Mouse (Mus musculus) forebrain, postnatal 0 days (tissue): Measurements from ENCODE around the gene Tyw1. TPM values are rescaled to one million over a fixed set of nuclear protein-coding genes. Genes with fewer than 3 reads are reported as not detected.

Experiments
- ATAC-seq: fragments of 200-750 bp; cut with Nextera tagmentation; 2 replicates; pipeline ENCODE4 v1.8.0; 2017; ENCODE audit warnings: mild to moderate bottlenecking, moderate library complexity
- DNase-seq: peaks from one replicate; pipeline ENCODE4 v3.0.0-alpha.2; 2015
- H3K27ac ChIP-seq: fragments of 300-500 bp; sonication (generic); 2 replicates; pipeline ENCODE4 v1.5.1; 2014; ENCODE audit warnings: low read depth, mild to moderate bottlenecking, antibody characterized with exemption, low read length, moderate library complexity, mixed read lengths
- H3K27me3 ChIP-seq: fragments of 300-500 bp; sonication (generic); 2 replicates; pipeline ENCODE4 v1.6.1; 2014; ENCODE audit warnings: mild to moderate bottlenecking, low read length, mixed read lengths; ENCODE audit not compliant: insufficient read depth
- H3K36me3 ChIP-seq: fragments of 300-500 bp; sonication (generic); 2 replicates; pipeline ENCODE4 v1.6.1; 2014; ENCODE audit warnings: mild to moderate bottlenecking, moderate library complexity; ENCODE audit not compliant: insufficient read depth
- H3K4me1 ChIP-seq: fragments of 300-500 bp; sonication (generic); 2 replicates; pipeline ENCODE4 v1.6.1; 2014; ENCODE audit warnings: antibody characterized with exemption; ENCODE audit not compliant: insufficient read depth
- H3K4me2 ChIP-seq: fragments of 300-500 bp; sonication (generic); 2 replicates; pipeline ENCODE4 v1.6.1; 2014; ENCODE audit warnings: low read depth, mild to moderate bottlenecking, moderate library complexity
- H3K4me3 ChIP-seq: fragments of 300-500 bp; sonication (generic); 2 replicates; pipeline ENCODE4 v1.5.1; 2014; ENCODE audit warnings: low read depth, low read length, mixed read lengths
- H3K9ac ChIP-seq: fragments of 300-500 bp; sonication (generic); 2 replicates; pipeline ENCODE4 v1.6.1; 2014; ENCODE audit warnings: mild to moderate bottlenecking
- H3K9me3 ChIP-seq: fragments of 300-500 bp; sonication (generic); 2 replicates; pipeline ENCODE4 v1.6.1; 2016; ENCODE audit warnings: low read length
- CTCF ChIP-seq: sonication (generic); IDR thresholded peaks from 2 replicates; pipeline ENCODE4 v1.5.1; 2016; ENCODE audit warnings: antibody characterized with exemption, control low read depth, low read depth
- WGBS: fragments of 180-500 bp; shearing (Covaris S2); extraction: QIAGEN DNeasy Blood & Tissue Kit; methylation state at CpG from one replicate; pipeline ENCODE4 v1.1.7; 2014; 5-methylcytosine and 5-hydroxymethylcytosine counted together
- polyA plus RNA-seq: library from polyadenylated mRNA; unstranded; fragments of >200 nt; fragmentation: Nextera tagmentation; extraction: Ambion mirVana; gene quantifications from 2 replicates; pipeline ENCODE4 v1.2.1, GENCODE M21; 2015
- total RNA-seq: library from RNA; depleted of rRNA; stranded (reverse); fragments of >200 nt; gene quantifications from 2 replicates; pipeline ENCODE4 v1.2.3, GENCODE M21; 2014

Tyw1 gene
- total and polyA plus RNA-seq, 2 experiments from 2014 or later: 18.5 to 19.8 TPM

DNA sequence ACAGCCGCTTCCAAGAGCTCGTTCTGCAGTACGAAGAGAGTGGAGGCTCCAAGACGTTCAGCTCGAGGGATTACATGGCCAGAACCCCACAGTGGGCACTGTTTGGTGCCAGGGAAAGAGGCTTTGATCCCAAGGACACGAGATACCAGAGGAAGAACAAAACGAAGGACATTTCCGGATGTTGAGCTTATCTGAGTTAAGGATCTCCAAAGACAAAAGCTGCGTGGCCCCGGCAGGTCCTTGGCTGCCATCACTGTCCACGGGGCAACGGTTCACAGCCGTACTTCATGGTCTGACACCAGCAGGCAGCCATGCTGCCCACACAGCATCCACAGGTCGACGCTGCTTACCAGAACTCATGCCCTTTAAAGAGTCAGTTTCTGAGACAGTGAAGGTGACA lies 85.2 kb downstream of the Tyw1 start:
- peaks cover 33% of the 10 kb centered on the region for H3K36me3 ChIP-seq
- H3K4me3 ChIP-seq: no peak overlapping the region
- no peak overlapping the region for H3K9ac ChIP-seq
- H3K27ac ChIP-seq: no peak overlapping the region
- H3K27me3 ChIP-seq: no peaks in the 10 kb centered on the region
- WGBS: 92% methylated on average over 15 of the region's 15 CpGs
- no peak for TF ChIP-seq CTCF
- no peaks in the 10 kb centered on the region for H3K4me1 ChIP-seq
- no peak overlapping the region for H3K4me2 ChIP-seq
- DNase-seq (no peak), ATAC-seq (no peak)
- H3K9me3 ChIP-seq: no peaks in the 10 kb centered on the region

- Histone ChIP-seq H3K36me3 (peaks cover 13% of the 10 kb centered on the region), H3K9ac (no peak overlapping the region), H3K4me3 (no peak overlapping the region), H3K9me3 (no peaks in the 10 kb centered on the region), H3K4me2 (no peak overlapping the region), H3K27me3 (no peaks in the 10 kb centered on the region), H3K4me1 (no peaks in the 10 kb centered on the region), H3K27ac (no peak overlapping the region)
- DNase-seq: no peak
- WGBS: 95% methylated on average over 7 of the region's 7 CpGs
- ATAC-seq: no peak
- TF ChIP-seq CTCF: no peak
Observed at GRCm38 (mm10) chr5:130344999-130345398, 89.6 kb downstream of the Tyw1 start.

GRCm38 (mm10) chr5:130345871-130346270 lies 90.5 kb downstream of the Tyw1 start:
- TF ChIP-seq CTCF: no peak
- Histone ChIP-seq H3K4me1 (no peaks in the 10 kb centered on the region), H3K27me3 (no peaks in the 10 kb centered on the region), H3K9ac (no peak overlapping the region), H3K27ac (no peak overlapping the region), H3K36me3 (peaks cover 7% of the 10 kb centered on the region; the same call in 1 of the 2 replicates), H3K4me2 (no peak overlapping the region), H3K4me3 (no peak overlapping the region), H3K9me3 (no peaks in the 10 kb centered on the region)
- no peak for DNase-seq
- ATAC-seq: no peak
- 84% methylated on average over 2 of the region's 2 CpGs for WGBS

- Histone ChIP-seq H3K9ac (no peak overlapping the region), H3K9me3 (no peaks in the 10 kb centered on the region), H3K4me3 (no peak overlapping the region), H3K27ac (no peak overlapping the region), H3K4me2 (no peak overlapping the region), H3K36me3 (no peaks in the 10 kb centered on the region), H3K27me3 (no peaks in the 10 kb centered on the region), H3K4me1 (no peaks in the 10 kb centered on the region)
- DNase-seq (no peak), ATAC-seq (no peak)
- WGBS: 61% methylated on average over 7 of the region's 7 CpGs
- TF ChIP-seq CTCF: 0 out of 2 replicates have a peak, but pooled peaks have one; percentile 20
Observed at GRCm38 (mm10) chr5:130355223-130355622, 99.8 kb downstream of the Tyw1 start.

DNA sequence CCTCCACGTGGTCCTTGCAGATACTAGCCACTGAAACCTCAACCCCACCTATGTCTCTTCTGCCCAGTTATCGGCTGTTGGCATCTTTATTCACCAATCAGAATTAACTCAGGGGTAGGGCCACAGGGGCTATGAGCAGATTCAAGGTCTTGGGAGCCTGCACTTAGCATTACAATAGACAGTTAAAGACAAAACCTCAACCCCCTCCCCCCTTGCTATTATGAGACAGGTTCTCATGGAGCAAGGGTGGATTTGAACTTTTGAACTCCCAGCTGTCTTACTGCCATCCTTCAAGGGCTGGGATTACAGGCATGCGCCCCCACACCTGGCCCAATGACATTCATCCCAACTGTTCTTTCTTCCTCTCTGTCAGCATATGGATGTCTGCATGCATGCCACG lies 107.7 kb downstream of the Tyw1 start:
- H3K4me2 ChIP-seq: no peak overlapping the region
- 66% methylated on average over 4 of the region's 4 CpGs for WGBS
- H3K27me3 ChIP-seq: no peaks in the 10 kb centered on the region
- H3K27ac ChIP-seq: no peak overlapping the region
- DNase-seq: no peak
- no peak overlapping the region for H3K9ac ChIP-seq
- H3K4me3 ChIP-seq: no peak overlapping the region
- no peaks in the 10 kb centered on the region for H3K4me1 ChIP-seq
- H3K36me3 ChIP-seq: no peaks in the 10 kb centered on the region
- ATAC-seq: no peak
- no peak for TF ChIP-seq CTCF
- no peaks in the 10 kb centered on the region for H3K9me3 ChIP-seq

DNA sequence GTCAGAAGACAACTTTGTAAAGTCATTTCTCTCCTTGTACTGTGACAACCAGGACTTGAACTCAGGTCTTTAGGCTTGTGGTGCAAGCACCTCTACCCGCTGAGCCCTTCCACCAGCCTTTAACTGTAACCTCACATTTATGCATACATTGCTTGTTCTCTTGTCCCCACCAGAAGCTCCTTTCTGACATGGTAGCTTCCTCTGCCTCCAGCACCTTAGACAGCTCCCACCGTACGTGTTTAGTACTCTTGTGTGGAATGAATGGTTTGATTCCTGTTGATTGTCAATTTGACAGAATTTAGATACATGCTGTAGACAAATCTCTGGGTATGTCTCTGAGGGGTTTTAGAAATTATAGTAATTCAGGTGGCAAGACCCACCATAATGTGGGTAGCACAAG lies 108.4 kb downstream of the Tyw1 start:
- H3K9ac ChIP-seq: no peak overlapping the region
- WGBS: 60% methylated on average over 3 of the region's 3 CpGs
- no peaks in the 10 kb centered on the region for H3K36me3 ChIP-seq
- no peaks in the 10 kb centered on the region for H3K4me1 ChIP-seq
- no peak for ATAC-seq
- H3K9me3 ChIP-seq: no peaks in the 10 kb centered on the region
- TF ChIP-seq CTCF: no peak
- no peak overlapping the region for H3K4me3 ChIP-seq
- no peak overlapping the region for H3K27ac ChIP-seq
- H3K4me2 ChIP-seq: no peak overlapping the region
- H3K27me3 ChIP-seq: no peaks in the 10 kb centered on the region
- no peak for DNase-seq

- H3K4me3 ChIP-seq: no peak overlapping the region
- WGBS: 82% methylated on average over 6 of the region's 6 CpGs
- no peak overlapping the region for H3K4me2 ChIP-seq
- no peak overlapping the region for H3K9ac ChIP-seq
- H3K27me3 ChIP-seq: no peaks in the 10 kb centered on the region
- H3K27ac ChIP-seq: no peak overlapping the region
- no peak for ATAC-seq
- H3K36me3 ChIP-seq: no peaks in the 10 kb centered on the region
- no peak for TF ChIP-seq CTCF
- no peaks in the 10 kb centered on the region for H3K9me3 ChIP-seq
- no peak for DNase-seq
- no peaks in the 10 kb centered on the region for H3K4me1 ChIP-seq
Observed at GRCm38 (mm10) chr5:130368236-130368635, 112.8 kb downstream of the Tyw1 start.

GRCm38 (mm10) chr5:130369237-130369636 lies 113.8 kb downstream of the Tyw1 start, which contains the start of gene Caln1:
Gene Caln1, plus strand, starts transcription at chr5:130369455.
- Histone ChIP-seq H3K9ac (no peak within 1 kb of the TSS), H3K27me3 (no peaks in the 10 kb centered on the region), H3K4me1 (no peaks in the 10 kb centered on the region), H3K9me3 (no peaks in the 10 kb centered on the region), H3K4me3 (no peak within 1 kb of the TSS), H3K36me3 (no peaks in the 10 kb centered on the region), H3K4me2 (no peak within 1 kb of the TSS), H3K27ac (no peak within 1 kb of the TSS)
- no peak for TF ChIP-seq CTCF
- ATAC-seq (no peak), DNase-seq (no peak)
- WGBS: 52% methylated on average over 11 of the region's 11 CpGs
